Mouse (Mus musculus) spleen, adult 2 months (tissue): ENCODE measurements around the gene Kif5a.

ENCODE experiments used
- CTCF ChIP-seq: fragments of 200-500 bp; IDR thresholded peaks from 2 replicates; pipeline ENCODE4 v1.5.1; 2011; ENCODE audit warnings: mild to moderate bottlenecking, inconsistent platforms; ENCODE audit not compliant: insufficient read depth, insufficient read length, insufficient replicate concordance; ENCODE audit errors: extremely low read depth
- POLR2A ChIP-seq: fragments of 200-500 bp; IDR thresholded peaks from 2 replicates; pipeline ENCODE4 v1.6.1; 2011; ENCODE audit warnings: low read depth, low read length, inconsistent platforms

- TF ChIP-seq CTCF: no peak
- TF ChIP-seq POLR2A: no peak
Measured at GRCm38 (mm10) chr10:127204589-127204988, 58.6 kb downstream of the Kif5a start.
